10 mouse cellular contexts compared by ENCODE assay signal in the genomic region with DNA sequence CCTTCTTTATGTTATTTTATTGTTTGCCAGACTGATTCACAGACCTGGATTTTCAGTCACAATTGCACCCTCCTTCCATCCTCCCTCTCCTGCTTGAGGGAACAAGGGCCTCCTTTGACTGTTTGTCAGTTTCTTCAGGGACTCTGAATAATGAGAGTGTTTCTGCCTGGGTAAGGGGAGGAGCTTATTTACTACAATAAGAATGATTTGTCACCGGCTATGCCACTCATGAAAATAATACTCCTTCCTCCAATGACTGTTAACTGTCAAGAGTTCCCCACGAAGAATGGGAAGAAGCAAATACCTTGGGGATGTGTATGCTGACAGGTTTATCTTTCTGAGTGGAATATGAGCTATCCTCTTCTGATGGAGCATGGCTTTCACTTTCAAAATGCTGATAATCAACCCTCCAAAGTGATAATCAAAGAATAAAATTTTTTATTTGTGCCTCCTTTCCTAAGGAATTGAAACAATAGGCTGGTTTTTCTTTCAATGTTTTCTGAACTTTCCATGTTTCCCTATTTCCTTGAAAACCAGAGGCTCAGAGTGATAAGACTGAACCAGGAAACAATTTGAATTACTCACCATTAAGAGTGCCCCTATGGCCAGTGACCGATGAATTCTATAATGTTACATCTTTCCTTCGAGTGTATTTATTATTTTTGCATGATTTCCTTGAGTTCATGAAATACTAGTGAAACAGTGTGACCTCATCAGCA.
DNase-seq lines count a peak whose midpoint lies in the region; ATAC-seq and TF ChIP-seq lines count a peak whose summit lies in the region.
"Had no signal": no experiment of that assay in that cellular context is flagged by ENCODE, and none has a peak within 500 bp of the region (broad histone marks: within the 10 kb centered on the region; RNA-seq: fewer than 3 reads in every experiment).

No protein-coding gene starts in this region.

- no peak overlapping the region for H3K9ac ChIP-seq in heart, adult 2 months (ENCODE audit: low read depth, low read length)
- H3K9ac ChIP-seq in forebrain, postnatal 0 days, result no peak overlapping the region

- no peaks in the 10 kb centered on the region for H3K9me3 ChIP-seq in forebrain, postnatal 0 days (ENCODE audit: low read length)

- no peaks in the 10 kb centered on the region for H3K79me2 ChIP-seq in heart, adult 2 months (replicated peaks; ENCODE audit: control insufficient read depth, insufficient read depth, low read length)

- H3K4me3 ChIP-seq in heart, adult 2 months, result no peak overlapping the region
- no peak overlapping the region for H3K4me3 ChIP-seq in forebrain, postnatal 0 days (ENCODE audit: low read depth, low read length)

- H3K4me1 ChIP-seq in heart, adult 2 months (ENCODE audit: control insufficient read depth, insufficient read depth, low read length), result peaks cover 5% of the 10 kb centered on the region
- H3K4me1 ChIP-seq in forebrain, postnatal 0 days (ENCODE audit: insufficient read depth), result no peaks in the 10 kb centered on the region

- no peak for TF ChIP-seq EP300 in heart, adult 2 months (IDR thresholded peaks at IDR 0.05; ENCODE audit: insufficient read depth, low read depth, low read length)

- no peak overlapping the region for H3K4me2 ChIP-seq in forebrain, postnatal 0 days (ENCODE audit: low read depth)

- no peak for DNase-seq in heart, adult 2 months
- no peak for DNase-seq in heart, postnatal 25 days (ENCODE audit: low spot score)
- DNase-seq in forebrain, postnatal 0 days, result no peak
- DNase-seq in right cerebral cortex, postnatal 36 days (ENCODE audit: low spot score in 2 of 2), result no peak
- no peak for DNase-seq in left cerebral cortex, adult 18-20 months (ENCODE audit: low spot score in 2 of 2)
- DNase-seq: layer of hippocampus, postnatal 36 days; thymus, postnatal 14 days had no signal

- no peak for TF ChIP-seq CTCF in heart, adult 2 months (IDR thresholded peaks at IDR 0.05)
- no peak for TF ChIP-seq CTCF in forebrain, postnatal 0 days (IDR thresholded peaks at IDR 0.05; ENCODE audit: low read depth)

- H3K27ac ChIP-seq in heart, adult 2 months, result peak overlapping the region; percentile 67
- no peak overlapping the region for H3K27ac ChIP-seq in forebrain, postnatal 0 days (ENCODE audit: low read depth, low read length)

- intact Hi-C loops in heart, adult 2 months (cut with DNase I), result loop anchor here (1.0 to 5.0 kb wide), 4 partner anchors 22 to 925 kb away; no protein-coding TSS in a partner anchor
- intact Hi-C loops in heart, postnatal 25 days (cut with DNase I), result loop anchor here (1.0 to 10.0 kb wide), 5 partner anchors 160 to 930 kb away; no protein-coding TSS in a partner anchor

- H3K36me3 ChIP-seq in heart, adult 2 months (ENCODE audit: control insufficient read depth, insufficient read depth, low read length), result peaks cover 10% of the 10 kb centered on the region
- H3K36me3 ChIP-seq in forebrain, postnatal 0 days (ENCODE audit: insufficient read depth), result no peaks in the 10 kb centered on the region

- H3K27me3 ChIP-seq in heart, adult 2 months (ENCODE audit: control insufficient read depth, insufficient read depth, low read length), result no peaks in the 10 kb centered on the region
- no peaks in the 10 kb centered on the region for H3K27me3 ChIP-seq in forebrain, postnatal 0 days (ENCODE audit: insufficient read depth, low read length)

- WGBS in heart, adult 2 months, result 20% methylated on average over 4 of the region's 4 CpGs
- 58% methylated on average over 4 of the region's 4 CpGs for WGBS in forebrain, postnatal 0 days

- no peak for TF ChIP-seq POLR2A in heart, adult 2 months (IDR thresholded peaks at IDR 0.05; ENCODE audit: insufficient read depth, low read depth, low read length)

- ATAC-seq in CD4-positive, CD25-positive, alpha-beta regulatory T cell, adult 4 months, result peak; percentile 77
- ATAC-seq in forebrain, postnatal 0 days, result peak; percentile 45; the same call in 1 of the 2 replicates
- ATAC-seq in megakaryocyte, adult 5-6 weeks (ENCODE audit: poor library complexity, severe bottlenecking), result peak; percentile 78
- no peak for ATAC-seq in frontal cortex, adult (ENCODE audit: low TSS enrichment)
